Mouse (Mus musculus) neural tube, embryonic 11.5 days (tissue): ENCODE data around the gene Atxn7l2. TPM values are rescaled to one million over a fixed set of nuclear protein-coding genes. Genes with fewer than 3 reads are reported as not detected.

Experiments used
- ATAC-seq: fragments of 200-750 bp; cut with Nextera tagmentation; 2 replicates; pipeline ENCODE4 v1.8.0; 2017; ENCODE audit warnings: moderate number of reproducible peaks, mild to moderate bottlenecking, moderate TSS enrichment, moderate library complexity; ENCODE audit not compliant: insufficient read depth, low FRiP score, low TSS enrichment
- DNase-seq: peaks from one replicate; pipeline ENCODE4 v3.0.0-alpha.2; 2015; ENCODE audit warnings: low spot score
- H3K27ac ChIP-seq: fragments of 300-500 bp; sonication (generic); 2 replicates; pipeline ENCODE4 v1.5.1; 2014; ENCODE audit warnings: low read depth, mild to moderate bottlenecking, low read length
- H3K27me3 ChIP-seq: fragments of 300-500 bp; sonication (generic); 2 replicates; pipeline ENCODE4 v1.6.1; 2014; ENCODE audit warnings: mild to moderate bottlenecking, low read length, mixed read lengths; ENCODE audit not compliant: control insufficient read depth, insufficient read depth
- H3K36me3 ChIP-seq: fragments of 300-500 bp; sonication (generic); 2 replicates; pipeline ENCODE4 v1.6.1; 2014; ENCODE audit warnings: mild to moderate bottlenecking, low read length, moderate library complexity, mixed read lengths; ENCODE audit not compliant: control insufficient read depth, insufficient read depth
- H3K4me1 ChIP-seq: fragments of 300-500 bp; sonication (generic); 2 replicates; pipeline ENCODE4 v1.6.1; 2014; ENCODE audit warnings: low read length, mixed read lengths; ENCODE audit not compliant: control insufficient read depth, insufficient read depth
- H3K4me2 ChIP-seq: fragments of 300-500 bp; sonication (generic); 2 replicates; pipeline ENCODE4 v1.6.1; 2014; ENCODE audit warnings: low read depth, mild to moderate bottlenecking, moderate library complexity
- H3K4me3 ChIP-seq: fragments of 300-500 bp; sonication (generic); 2 replicates; pipeline ENCODE4 v1.5.1; 2014; ENCODE audit warnings: low read depth, low read length
- H3K9ac ChIP-seq: fragments of 300-500 bp; sonication (generic); 2 replicates; pipeline ENCODE4 v1.6.1; 2014; ENCODE audit warnings: mild to moderate bottlenecking, low read length
- H3K9me3 ChIP-seq: fragments of 300-500 bp; sonication (generic); 2 replicates; pipeline ENCODE4 v1.6.1; 2016; ENCODE audit warnings: low read length; ENCODE audit not compliant: control insufficient read depth
- WGBS: fragments of 180-500 bp; shearing (Covaris S2); extraction: QIAGEN DNeasy Blood & Tissue Kit; methylation state at CpG from one replicate; pipeline ENCODE4 v1.1.7; 2014; 5-methylcytosine and 5-hydroxymethylcytosine counted together
- polyA plus RNA-seq: library from polyadenylated mRNA; unstranded; fragments of >200 nt; fragmentation: Nextera tagmentation; extraction: Ambion mirVana; gene quantifications from 2 replicates; pipeline ENCODE4 v1.2.1, GENCODE M21; 2014

The Atxn7l2 gene
- polyA plus RNA-seq, 1 experiment from 2014 or later = 21.1 TPM

- Histone ChIP-seq H3K4me3 (peak within 1 kb of the TSS; percentile 58), H3K4me2 (peak within 1 kb of the TSS; percentile 55), H3K27ac (peak within 1 kb of the TSS; percentile 65), H3K9ac (peak within 1 kb of the TSS; percentile 72), H3K4me1 (peaks cover 19% of the 10 kb centered on the region), H3K27me3 (no peaks in the 10 kb centered on the region), H3K9me3 (no peaks in the 10 kb centered on the region), H3K36me3 (peaks cover 8% of the 10 kb centered on the region)
- ATAC-seq (peak; percentile 90), DNase-seq (peak; percentile 94)
- WGBS = 4% methylated on average over 44 of the region's 44 CpGs
Measured at GRCm38 (mm10) chr3:108200329-108201323, 10.1 kb downstream of the Atxn7l2 start, which contains the start of gene Cyb561d1. TSS of gene Cyb561d1 (minus strand) at chr3:108201212.

- Histone ChIP-seq H3K4me1 (peaks cover 19% of the 10 kb centered on the region), H3K9me3 (no peaks in the 10 kb centered on the region), H3K9ac (no peak overlapping the region), H3K27ac (no peak overlapping the region), H3K36me3 (peaks cover 5% of the 10 kb centered on the region; the same call in 1 of the 2 replicates), H3K4me2 (no peak overlapping the region), H3K27me3 (no peaks in the 10 kb centered on the region), H3K4me3 (no peak overlapping the region)
- ATAC-seq (no peak), DNase-seq (no peak)
- 93% methylated on average over 6 of the region's 6 CpGs for WGBS
Measured at GRCm38 (mm10) chr3:108199231-108199630, 11.5 kb downstream of the Atxn7l2 start.

- Histone ChIP-seq H3K4me3 (no peak overlapping the region), H3K27me3 (no peaks in the 10 kb centered on the region), H3K27ac (peak overlapping the region; percentile 78), H3K4me1 (peaks cover 19% of the 10 kb centered on the region), H3K9ac (peak overlapping the region; percentile 22; the same call in 1 of the 2 replicates), H3K36me3 (0 out of 2 replicates have a peak, but pooled peaks cover 2% of the 10 kb centered on the region), H3K9me3 (no peaks in the 10 kb centered on the region), H3K4me2 (peak overlapping the region; percentile 14)
- DNase-seq = peak; percentile 73
- 19% methylated on average over 13 of the region's 14 CpGs for WGBS
- ATAC-seq = peak; percentile 54; the same call in 1 of the 2 replicates
Measured at GRCm38 (mm10) chr3:108197066-108197497, 13.7 kb downstream of the Atxn7l2 start.

GRCm38 (mm10) chr3:108195941-108196590 lies 14.7 kb downstream of the Atxn7l2 start:
- no peaks in the 10 kb centered on the region for H3K36me3 ChIP-seq
- DNase-seq (no peak), ATAC-seq (no peak)
- no peaks in the 10 kb centered on the region for H3K9me3 ChIP-seq
- no peak overlapping the region for H3K4me3 ChIP-seq
- H3K9ac ChIP-seq = no peak overlapping the region
- WGBS = 80% methylated on average over 7 of the region's 7 CpGs
- no peak overlapping the region for H3K4me2 ChIP-seq
- H3K27ac ChIP-seq = peak overlapping the region; percentile 67
- peaks cover 19% of the 10 kb centered on the region for H3K4me1 ChIP-seq
- no peaks in the 10 kb centered on the region for H3K27me3 ChIP-seq

DNA sequence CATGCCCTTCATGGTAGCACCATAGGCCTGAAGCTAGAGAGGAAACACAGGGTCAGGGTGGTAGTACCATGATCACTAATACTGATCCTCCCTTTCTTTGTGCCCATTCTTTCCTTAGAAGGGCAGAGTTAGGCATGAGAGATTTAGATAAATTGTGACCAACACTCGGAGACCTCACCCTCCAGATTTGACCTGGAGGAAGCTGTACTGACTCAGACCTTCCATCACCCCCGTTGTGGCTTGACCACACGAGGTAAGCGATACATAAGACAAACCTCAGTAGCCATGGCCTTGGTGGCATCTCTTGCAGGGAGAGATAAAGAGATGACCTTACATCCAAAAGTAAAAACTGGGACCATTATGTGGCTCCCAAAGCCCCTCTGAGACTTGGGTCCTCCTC lies 15.4 kb downstream of the Atxn7l2 start:
- H3K4me1 ChIP-seq = peaks cover 19% of the 10 kb centered on the region
- DNase-seq (no peak), ATAC-seq (no peak)
- 86% methylated on average over 4 of the region's 4 CpGs for WGBS
- no peaks in the 10 kb centered on the region for H3K36me3 ChIP-seq
- H3K9ac ChIP-seq = no peak overlapping the region
- no peaks in the 10 kb centered on the region for H3K9me3 ChIP-seq
- no peak overlapping the region for H3K4me3 ChIP-seq
- no peak overlapping the region for H3K4me2 ChIP-seq
- H3K27me3 ChIP-seq = no peaks in the 10 kb centered on the region
- H3K27ac ChIP-seq = no peak overlapping the region

GRCm38 (mm10) chr3:108193686-108194085 lies 17.0 kb downstream of the Atxn7l2 start:
- H3K36me3 ChIP-seq = no peaks in the 10 kb centered on the region
- no peak for DNase-seq
- WGBS = 83% methylated on average over 4 of the region's 4 CpGs
- H3K4me2 ChIP-seq = no peak overlapping the region
- no peak overlapping the region for H3K27ac ChIP-seq
- no peaks in the 10 kb centered on the region for H3K27me3 ChIP-seq
- H3K4me3 ChIP-seq = no peak overlapping the region
- no peak for ATAC-seq
- peaks cover 16% of the 10 kb centered on the region for H3K4me1 ChIP-seq
- no peak overlapping the region for H3K9ac ChIP-seq
- H3K9me3 ChIP-seq = no peaks in the 10 kb centered on the region

GRCm38 (mm10) chr3:108189897-108190296 lies 20.8 kb downstream of the Atxn7l2 start:
- ATAC-seq (no peak), DNase-seq (no peak)
- H3K4me3 ChIP-seq = no peak overlapping the region
- WGBS = 93% methylated on average over 5 of the region's 5 CpGs
- no peak overlapping the region for H3K4me2 ChIP-seq
- no peaks in the 10 kb centered on the region for H3K9me3 ChIP-seq
- no peaks in the 10 kb centered on the region for H3K36me3 ChIP-seq
- H3K27ac ChIP-seq = no peak overlapping the region
- no peaks in the 10 kb centered on the region for H3K27me3 ChIP-seq
- no peak overlapping the region for H3K9ac ChIP-seq
- no peaks in the 10 kb centered on the region for H3K4me1 ChIP-seq

DNA sequence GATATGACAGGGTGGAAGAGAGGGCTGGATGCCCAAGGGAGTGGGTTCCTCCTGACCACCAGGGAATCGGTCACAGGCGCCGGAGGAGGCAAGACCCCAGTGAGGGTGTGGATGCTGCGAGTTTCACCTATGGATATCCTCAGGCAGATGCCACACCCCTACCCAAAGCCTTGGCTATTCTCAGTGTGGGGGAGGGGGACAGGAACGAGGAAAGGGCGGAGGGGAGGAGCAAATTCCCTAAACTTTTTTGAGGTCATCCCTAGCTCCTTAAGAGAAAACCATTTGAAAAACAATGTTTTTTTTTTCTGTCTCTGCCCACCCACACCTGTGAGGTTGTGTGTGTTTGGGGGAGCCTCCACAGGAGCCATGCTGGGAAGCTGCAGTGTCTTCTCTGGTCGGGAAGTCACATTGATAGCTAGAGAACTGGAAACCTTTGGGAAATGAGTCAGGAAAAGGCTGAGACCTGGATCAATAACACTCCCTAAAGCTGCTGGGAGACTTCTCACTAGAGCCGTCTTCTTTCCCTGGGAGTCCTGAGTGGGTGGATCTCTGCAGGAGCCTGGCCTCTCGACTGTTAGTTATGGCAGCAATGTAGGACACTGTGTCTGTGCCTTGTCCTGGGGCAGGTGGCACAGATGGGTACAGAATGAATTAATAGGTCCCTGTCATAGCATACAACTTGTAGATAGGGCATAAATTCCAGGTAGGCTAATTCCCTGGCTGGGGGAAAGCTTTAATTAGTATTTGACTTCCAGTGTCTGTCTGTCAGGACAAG lies 21.8 kb downstream of the Atxn7l2 start:
- Histone ChIP-seq H3K9me3 (no peaks in the 10 kb centered on the region), H3K27me3 (no peaks in the 10 kb centered on the region), H3K4me1 (no peaks in the 10 kb centered on the region), H3K9ac (no peak overlapping the region), H3K4me3 (no peak overlapping the region), H3K36me3 (no peaks in the 10 kb centered on the region), H3K27ac (no peak overlapping the region), H3K4me2 (no peak overlapping the region)
- 75% methylated on average over 9 of the region's 9 CpGs for WGBS
- DNase-seq = no peak
- no peak for ATAC-seq
